Mouse (Mus musculus): ENCODE measurements at regions not wholly inside any gene's neighbourhood (a gene's known extent, or its start where the extent isn't known, plus 50 kb on each side); places are given as distances from the start of the nearest gene placed in this dataset.

- DNase-seq (ENCODE audit: low spot score): peak; percentile 56
These were observed 344.2 kb upstream of the Amot start for GRCm38 (mm10) chrX:145848937-145849783.

GRCm38 (mm10) chrX:145833106-145833505, 328.1 kb upstream of the Amot start:
- DNase-seq (ENCODE audit: low spot score): no peak

GRCm38 (mm10) chrX:145812995-145813394, 308.0 kb upstream of the Amot start:
- no peak for DNase-seq (ENCODE audit: low spot score)
